Mouse (Mus musculus) MEL (cell line): ENCODE data around the gene Hnrnpu. TPM values are rescaled to one million over a fixed set of nuclear protein-coding genes. Genes with fewer than 3 reads are reported as not detected.

Experiments
- DNase-seq: peaks from one replicate; pipeline ENCODE4 v3.0.0; 2011; ENCODE audit warnings: low read depth, low spot score
- H3K27ac ChIP-seq: 2 replicates; pipeline ENCODE4 v1.5.1; 2012; ENCODE audit warnings: low read depth, mild to moderate bottlenecking, control low read depth, low read length, moderate library complexity; ENCODE audit not compliant: control insufficient read depth
- H3K27me3 ChIP-seq, 2 experiments: fragments of 150-350 bp in 1 of 2; sonication (generic) in 1 of 2; 2 replicates each; pipeline ENCODE4 v1.6.1; 2012; ENCODE audit warnings: low read length in 2 of 2, mild to moderate bottlenecking in 2 of 2, improper control_type of control experiment in 1 of 2, moderate library complexity in 1 of 2; ENCODE audit not compliant: insufficient read depth in 2 of 2, control insufficient read depth in 1 of 2
- H3K36me3 ChIP-seq, 2 experiments: 2 replicates each; pipeline ENCODE4 v1.6.1; 2012 to 2014; ENCODE audit warnings: low read length in 2 of 2, improper control_type of control experiment in 1 of 2, inconsistent platforms in 1 of 2, mild to moderate bottlenecking in 1 of 2; ENCODE audit not compliant: insufficient read depth in 2 of 2, control insufficient read depth in 1 of 2
- H3K4me1 ChIP-seq, 2 experiments: fragments of 150-350 bp in 1 of 2; sonication (generic) in 1 of 2; 2 replicates each; pipeline ENCODE4 v1.6.1; 2012; ENCODE audit warnings: low read length in 2 of 2, improper control_type of control experiment in 1 of 2, mild to moderate bottlenecking in 1 of 2; ENCODE audit not compliant: insufficient read depth in 2 of 2, control insufficient read depth in 1 of 2
- H3K4me3 ChIP-seq, 2 experiments: fragments of 150-350 bp in 1 of 2; sonication (generic) in 1 of 2; 2 replicates each; pipeline ENCODE4 v1.5.1; 2012; ENCODE audit warnings: low read depth in 2 of 2, low read length in 2 of 2, mild to moderate bottlenecking in 2 of 2, moderate library complexity in 2 of 2, control low read depth in 1 of 2, improper control_type of control experiment in 1 of 2; ENCODE audit not compliant: control insufficient read depth in 1 of 2, insufficient read depth in 1 of 2
- H3K79me2 ChIP-seq: 2 replicates; pipeline ENCODE4 v1.6.1; 2012; ENCODE audit warnings: mild to moderate bottlenecking, low read length, moderate library complexity; ENCODE audit not compliant: control insufficient read depth, poor library complexity, insufficient read depth
- H3K9ac ChIP-seq: 2 replicates; pipeline ENCODE4 v1.6.1; 2012; ENCODE audit warnings: low read depth, mild to moderate bottlenecking, control low read depth, low read length, moderate library complexity; ENCODE audit not compliant: control insufficient read depth, poor library complexity, severe bottlenecking
- H3K9me3 ChIP-seq: fragments of 150-350 bp; sonication (generic); replicated peaks from 2 replicates; pipeline ENCODE4 v1.6.1; 2012; ENCODE audit warnings: mild to moderate bottlenecking, low read length, improper control_type of control experiment, moderate library complexity; ENCODE audit not compliant: insufficient read depth
- CHD2 ChIP-seq: IDR thresholded peaks from 2 replicates; pipeline ENCODE4 v1.6.1; 2011; ENCODE audit warnings: low read length, improper control_type of control experiment
- CTCF ChIP-seq, 3 experiments: IDR thresholded peaks in 2 of 3; conservative IDR thresholded peaks in 1 of 3; 2 replicates each; pipeline ENCODE4 v1.5.1; 2011 to 2012; ENCODE audit warnings: low read length in 3 of 3, low read depth in 2 of 3, mild to moderate bottlenecking in 2 of 3, improper control_type of control experiment in 1 of 3, inconsistent platforms in 1 of 3, mixed read lengths in 1 of 3, moderate library complexity in 1 of 3; ENCODE audit not compliant: control insufficient read depth in 1 of 3, insufficient read depth in 1 of 3, poor library complexity in 1 of 3, severe bottlenecking in 1 of 3
- E2F4 ChIP-seq: IDR thresholded peaks from 2 replicates; pipeline ENCODE4 v1.6.1; 2011; ENCODE audit warnings: low read depth, low read length, improper control_type of control experiment, borderline replicate concordance
- KAT2A ChIP-seq: conservative IDR thresholded peaks from 2 replicates; pipeline ENCODE4 v1.6.1; 2012; ENCODE audit warnings: low read depth, low read length, improper control_type of control experiment, inconsistent platforms
- MAZ ChIP-seq: IDR thresholded peaks from 2 replicates; pipeline ENCODE4 v1.6.1; 2012; ENCODE audit warnings: low read depth, mild to moderate bottlenecking, inconsistent platforms, low read length, improper control_type of control experiment
- MEF2A ChIP-seq: IDR thresholded peaks from 2 replicates; pipeline ENCODE4 v1.6.1; 2014; ENCODE audit warnings: low read depth, mild to moderate bottlenecking, inconsistent platforms, low read length, improper control_type of control experiment; ENCODE audit not compliant: poor library complexity, insufficient replicate concordance, severe bottlenecking; ENCODE audit errors: extremely low read depth
- NELFE ChIP-seq: IDR thresholded peaks from 2 replicates; pipeline ENCODE4 v1.6.1; 2011; ENCODE audit warnings: low read depth, low read length, improper control_type of control experiment
- POLR2AphosphoS5 ChIP-seq: IDR thresholded peaks from 2 replicates; pipeline ENCODE4 v1.6.1; 2012; ENCODE audit warnings: low read depth, borderline replicate concordance, mild to moderate bottlenecking, inconsistent platforms, low read length, moderate library complexity, mixed read lengths
- RAD21 ChIP-seq: IDR thresholded peaks from 2 replicates; pipeline ENCODE4 v1.6.1; 2011; ENCODE audit warnings: mild to moderate bottlenecking, low read depth, low read length, improper control_type of control experiment
- UBTF ChIP-seq: IDR thresholded peaks from 2 replicates; pipeline ENCODE4 v1.6.1; 2012; ENCODE audit warnings: low read depth, mild to moderate bottlenecking, inconsistent platforms, low read length, improper control_type of control experiment, moderate library complexity, borderline replicate concordance; ENCODE audit not compliant: insufficient read depth
- USF2 ChIP-seq, 2 experiments: IDR thresholded peaks; 2 replicates each; pipeline ENCODE4 v1.6.1; 2011 to 2012; ENCODE audit warnings: improper control_type of control experiment in 2 of 2, low read length in 2 of 2, borderline replicate concordance in 1 of 2, inconsistent platforms in 1 of 2, low read depth in 1 of 2, mild to moderate bottlenecking in 1 of 2; ENCODE audit not compliant: insufficient read depth in 1 of 2
- polyA plus RNA-seq, 2 experiments: library from polyadenylated mRNA; stranded (reverse) in 1 of 2; unstranded in 1 of 2; fragments of >175 nt in 1 of 2; fragments of >200 nt in 1 of 2; gene quantifications; 2 replicates each; pipeline versions ENCODE4 v1.2.1 to v1.2.4; 2012; ENCODE audit warnings: low replicate concordance in 2 of 2, low read depth in 1 of 2; ENCODE audit not compliant: insufficient read length in 2 of 2, insufficient read depth in 1 of 2, missing spikeins in 1 of 2
- total RNA-seq: library from RNA; depleted of rRNA; stranded (reverse); fragments of 300-350 nt; gene quantifications from 2 replicates; pipeline ENCODE4 v1.2.3, GENCODE M21; 2012

Hnrnpu gene
- total and polyA plus RNA-seq, 3 experiments: 373 to 2,754 (median 789) TPM

DNA sequence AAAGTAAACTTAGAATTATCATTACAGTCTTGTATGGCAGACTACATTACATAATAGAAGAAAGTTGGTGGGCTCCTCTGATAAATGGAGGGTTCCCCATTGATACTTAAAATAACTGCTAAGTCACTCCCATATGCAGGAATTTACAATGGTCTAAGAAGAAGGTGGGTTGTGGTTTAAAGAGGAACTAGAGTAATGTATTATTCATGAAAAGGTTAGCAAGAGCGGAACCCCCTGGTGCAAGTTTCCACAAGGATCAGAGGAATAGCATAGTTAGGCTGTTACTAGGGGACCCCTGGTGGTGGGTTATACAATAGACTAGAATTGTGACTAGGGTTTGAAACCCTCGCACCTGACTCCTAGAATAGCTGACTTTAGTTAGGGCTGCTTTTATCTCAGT, 23.1 kb upstream of the Hnrnpu start:
- TF ChIP-seq CTCF (IDR thresholded peaks at IDR 0.05 in 2 of 3, conservative IDR thresholded peaks at IDR 0.05 in 1 of 3; ENCODE audit: control insufficient read depth in 1 of 3, insufficient read depth in 1 of 3, low read depth in 2 of 3, low read length in 3 of 3, poor library complexity in 1 of 3, severe bottlenecking in 1 of 3) (peak in 2 of 3 experiments; percentile 5 to 20; a peak in 1 of 6 replicates), POLR2AphosphoS5 (no peak), E2F4 (no peak), UBTF (no peak)
- Histone ChIP-seq H3K36me3 (no peaks in the 10 kb centered on the region), H3K4me1 (peaks cover 0 to 3% of the 10 kb centered on the region in 2 experiments; a peak in 1 of 4 replicates), H3K79me2 (no peaks in the 10 kb centered on the region), H3K9me3 (no peaks in the 10 kb centered on the region), H3K27ac (no peak overlapping the region), H3K27me3 (no peaks in the 10 kb centered on the region), H3K9ac (no peak overlapping the region), H3K4me3 (no peak overlapping the region)
- DNase-seq: peak; percentile 27

DNA sequence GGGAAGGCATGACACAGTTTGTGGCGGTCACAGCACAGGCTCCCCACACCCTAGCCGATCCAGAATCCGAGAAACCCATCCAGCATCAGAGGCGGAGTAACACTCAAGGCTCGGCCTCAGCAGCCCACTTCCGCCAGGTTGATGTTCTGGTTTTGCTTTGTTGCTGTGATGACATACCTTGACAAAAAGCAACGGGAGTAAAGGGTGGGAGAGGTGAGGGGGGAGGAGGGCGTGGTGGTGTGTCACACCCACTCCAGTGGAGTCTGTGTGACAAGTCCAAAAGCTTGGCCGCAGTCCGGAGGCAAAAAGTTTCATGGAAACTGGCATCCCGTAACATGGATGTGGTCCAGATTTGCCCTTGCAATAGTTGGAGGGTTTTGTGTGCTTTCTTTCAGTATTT, 22.7 kb upstream of the Hnrnpu start:
- no peak for TF ChIP-seq MEF2A
- no peak for TF ChIP-seq KAT2A
- no peak for TF ChIP-seq RAD21
- TF ChIP-seq USF2 (IDR thresholded peaks at IDR 0.05; ENCODE audit: borderline replicate concordance in 1 of 2, insufficient read depth in 1 of 2, low read depth in 1 of 2, low read length in 2 of 2): no peak
- TF ChIP-seq NELFE: no peak
- TF ChIP-seq UBTF: no peak
- TF ChIP-seq CHD2: no peak
- TF ChIP-seq MAZ: no peak
- no peak for TF ChIP-seq POLR2AphosphoS5

More for the DNA sequence above, 22.7 kb upstream of the Hnrnpu start:
- Histone ChIP-seq H3K9me3 (no peaks in the 10 kb centered on the region), H3K79me2 (no peaks in the 10 kb centered on the region), H3K27me3 (no peaks in the 10 kb centered on the region), H3K9ac (no peak overlapping the region), H3K36me3 (no peaks in the 10 kb centered on the region), H3K4me3 (no peak overlapping the region), H3K4me1 (peaks cover 0 to 3% of the 10 kb centered on the region in 2 experiments; a peak in 1 of 4 replicates), H3K27ac (no peak overlapping the region)
- no peak for DNase-seq
